Mouse (Mus musculus) midbrain, embryonic 10.5 days (tissue): ENCODE data around the gene Tmem98. TPM values are rescaled to one million over a fixed set of nuclear protein-coding genes. Genes with fewer than 3 reads are reported as not detected.
A peak's percentile ranks its signal among the peaks of the same experiment; 100 is the strongest.

Experiments used
- DNase-seq: peaks from one replicate; pipeline ENCODE4 v3.0.0-alpha.2; 2017; ENCODE audit warnings: low spot score
- H3K27ac ChIP-seq: fragments of 300-500 bp; sonication (generic); replicated peaks from 2 replicates; pipeline ENCODE4 v1.5.1; 2016; ENCODE audit warnings: mild to moderate bottlenecking
- H3K27me3 ChIP-seq: fragments of 300-500 bp; sonication (generic); 2 replicates; pipeline ENCODE4 v1.6.1; 2016; ENCODE audit warnings: low read depth, mild to moderate bottlenecking; ENCODE audit not compliant: poor library complexity, severe bottlenecking
- H3K36me3 ChIP-seq: fragments of 300-500 bp; sonication (generic); 2 replicates; pipeline ENCODE4 v1.6.1; 2016; ENCODE audit warnings: mild to moderate bottlenecking, moderate library complexity
- H3K4me1 ChIP-seq: fragments of 300-500 bp; sonication (generic); 2 replicates; pipeline ENCODE4 v1.6.1; 2016
- H3K4me3 ChIP-seq: fragments of 300-500 bp; sonication (generic); 2 replicates; pipeline ENCODE4 v1.5.1; 2016; ENCODE audit warnings: mild to moderate bottlenecking, moderate library complexity
- H3K9me3 ChIP-seq: fragments of 300-500 bp; sonication (generic); replicated peaks from 2 replicates; pipeline ENCODE4 v1.6.1; 2016; ENCODE audit warnings: mild to moderate bottlenecking
- WGBS: fragments of 180-500 bp; shearing (Covaris S2); methylation state at CpG from one replicate; pipeline ENCODE4 v1.1.7; 2016; 5-methylcytosine and 5-hydroxymethylcytosine counted together
- polyA plus RNA-seq: library from polyadenylated mRNA; unstranded; fragments of >200 nt; fragmentation: Nextera tagmentation; extraction: Ambion mirVana; gene quantifications from 2 replicates; pipeline ENCODE4 v1.2.1, GENCODE M21; 2016

Tmem98 gene
- polyA plus RNA-seq, 1 experiment from 2014 or later: 94.5 TPM

- Histone ChIP-seq H3K27ac (no peak overlapping the region), H3K36me3 (no peaks in the 10 kb centered on the region), H3K4me3 (no peak overlapping the region), H3K27me3 (no peaks in the 10 kb centered on the region; the same call in 1 of the 2 replicates), H3K4me1 (no peaks in the 10 kb centered on the region; the same call in 1 of the 2 replicates), H3K9me3 (no peaks in the 10 kb centered on the region; the same call in 1 of the 2 replicates)
- no peak for DNase-seq
- 41% methylated on average over 3 of the region's 3 CpGs for WGBS
Measured at GRCm38 (mm10) chr11:80799979-80800378, 10.0 kb upstream of the Tmem98 start.

- Histone ChIP-seq H3K4me3 (no peak overlapping the region), H3K27ac (no peak overlapping the region; the same call in 1 of the 2 replicates), H3K27me3 (no peaks in the 10 kb centered on the region; the same call in 1 of the 2 replicates), H3K36me3 (no peaks in the 10 kb centered on the region), H3K4me1 (no peaks in the 10 kb centered on the region; the same call in 1 of the 2 replicates), H3K9me3 (no peaks in the 10 kb centered on the region; the same call in 1 of the 2 replicates)
- WGBS: 59% methylated on average over 3 of the region's 3 CpGs
- no peak for DNase-seq
Measured at GRCm38 (mm10) chr11:80802706-80803105, 7.3 kb upstream of the Tmem98 start.

- H3K4me3 ChIP-seq: no peak overlapping the region
- peak overlapping the region; percentile 99 for H3K27ac ChIP-seq
- H3K36me3 ChIP-seq: peaks cover 19% of the 10 kb centered on the region
- DNase-seq: no peak
- H3K27me3 ChIP-seq: 0 out of 2 replicates have a peak, but pooled peaks cover 16% of the 10 kb centered on the region
- 71% methylated on average over 6 of the region's 6 CpGs for WGBS
- no peaks in the 10 kb centered on the region; the same call in 1 of the 2 replicates for H3K9me3 ChIP-seq
- peaks cover 49% of the 10 kb centered on the region for H3K4me1 ChIP-seq
Measured at GRCm38 (mm10) chr11:80808551-80809070, 1.4 kb upstream of the Tmem98 start.

GRCm38 (mm10) chr11:80809666-80809992 lies 346 bp upstream of the Tmem98 start:
- Histone ChIP-seq H3K36me3 (peaks cover 29% of the 10 kb centered on the region), H3K27ac (peak overlapping the region; percentile 99), H3K4me1 (peaks cover 49% of the 10 kb centered on the region), H3K4me3 (peak overlapping the region; percentile 71), H3K27me3 (0 out of 2 replicates have a peak, but pooled peaks cover 16% of the 10 kb centered on the region), H3K9me3 (no peaks in the 10 kb centered on the region; the same call in 1 of the 2 replicates)
- DNase-seq: no peak
- 51% methylated on average over 5 of the region's 6 CpGs for WGBS

GRCm38 (mm10) chr11:80811156-80811555 lies 1.2 kb downstream of the Tmem98 start:
- Histone ChIP-seq H3K27me3 (peaks cover 16% of the 10 kb centered on the region; the same call in 1 of the 2 replicates), H3K4me1 (peaks cover 49% of the 10 kb centered on the region), H3K27ac (peak overlapping the region; percentile 99), H3K4me3 (peak overlapping the region; percentile 71), H3K36me3 (peaks cover 44% of the 10 kb centered on the region), H3K9me3 (no peaks in the 10 kb centered on the region)
- 34% methylated on average over 5 of the region's 5 CpGs for WGBS
- DNase-seq: no peak

- H3K27me3 ChIP-seq: peaks cover 3% of the 10 kb centered on the region; the same call in 1 of the 2 replicates
- H3K27ac ChIP-seq: no peak overlapping the region
- H3K9me3 ChIP-seq: no peaks in the 10 kb centered on the region
- peaks cover 82% of the 10 kb centered on the region for H3K36me3 ChIP-seq
- H3K4me3 ChIP-seq: no peak overlapping the region
- H3K4me1 ChIP-seq: peaks cover 50% of the 10 kb centered on the region
- DNase-seq: no peak
- WGBS: 91% methylated on average over 7 of the region's 7 CpGs
Measured at GRCm38 (mm10) chr11:80815354-80815753, 5.4 kb downstream of the Tmem98 start.

GRCm38 (mm10) chr11:80818060-80818697 lies 8.2 kb downstream of the Tmem98 start:
- H3K27ac ChIP-seq: 0 out of 2 replicates have a peak overlapping the region, but pooled peaks have one; percentile 33
- DNase-seq: peak; percentile 74
- 42% methylated on average over 11 of the region's 11 CpGs for WGBS
- peaks cover 34% of the 10 kb centered on the region for H3K4me1 ChIP-seq
- H3K4me3 ChIP-seq: no peak overlapping the region
- H3K27me3 ChIP-seq: no peaks in the 10 kb centered on the region; the same call in 1 of the 2 replicates
- no peaks in the 10 kb centered on the region for H3K9me3 ChIP-seq
- H3K36me3 ChIP-seq: peaks cover 94% of the 10 kb centered on the region

- Histone ChIP-seq H3K27me3 (no peaks in the 10 kb centered on the region; the same call in 1 of the 2 replicates), H3K4me1 (peaks cover 34% of the 10 kb centered on the region), H3K27ac (no peak overlapping the region), H3K36me3 (peaks cover 87% of the 10 kb centered on the region), H3K4me3 (no peak overlapping the region), H3K9me3 (no peaks in the 10 kb centered on the region)
- WGBS: 92% methylated on average over 3 of the region's 3 CpGs
- DNase-seq: no peak
Measured at GRCm38 (mm10) chr11:80820085-80820484, 10.1 kb downstream of the Tmem98 start.

GRCm38 (mm10) chr11:80821296-80821695 lies 11.3 kb downstream of the Tmem98 start:
- Histone ChIP-seq H3K4me1 (peaks cover 34% of the 10 kb centered on the region), H3K9me3 (no peaks in the 10 kb centered on the region), H3K27ac (peak overlapping the region; percentile 42; the same call in 1 of the 2 replicates), H3K36me3 (peaks cover 77% of the 10 kb centered on the region), H3K4me3 (no peak overlapping the region), H3K27me3 (no peaks in the 10 kb centered on the region)
- DNase-seq: peak; percentile 18
- 56% methylated on average over 14 of the region's 14 CpGs for WGBS

- H3K4me3 ChIP-seq: no peak overlapping the region
- peaks cover 72% of the 10 kb centered on the region for H3K36me3 ChIP-seq
- no peak overlapping the region for H3K27ac ChIP-seq
- H3K4me1 ChIP-seq: peaks cover 32% of the 10 kb centered on the region
- DNase-seq: no peak
- H3K9me3 ChIP-seq: no peaks in the 10 kb centered on the region
- WGBS: 88% methylated on average over 9 of the region's 9 CpGs
- no peaks in the 10 kb centered on the region for H3K27me3 ChIP-seq
Measured at GRCm38 (mm10) chr11:80821794-80822193, 11.8 kb downstream of the Tmem98 start.

GRCm38 (mm10) chr11:80835395-80835794 lies 25.4 kb downstream of the Tmem98 start:
- 90% methylated on average over 2 of the region's 2 CpGs for WGBS
- Histone ChIP-seq H3K36me3 (no peaks in the 10 kb centered on the region), H3K4me3 (no peak overlapping the region), H3K9me3 (no peaks in the 10 kb centered on the region), H3K4me1 (peaks cover 17% of the 10 kb centered on the region), H3K27ac (no peak overlapping the region), H3K27me3 (no peaks in the 10 kb centered on the region)
- DNase-seq: no peak

- no peak for DNase-seq
- Histone ChIP-seq H3K27me3 (no peaks in the 10 kb centered on the region), H3K27ac (no peak overlapping the region), H3K36me3 (no peaks in the 10 kb centered on the region), H3K9me3 (no peaks in the 10 kb centered on the region), H3K4me1 (peaks cover 17% of the 10 kb centered on the region), H3K4me3 (no peak overlapping the region)
- 83% methylated on average over 4 of the region's 4 CpGs for WGBS
Measured at GRCm38 (mm10) chr11:80835841-80836240, 25.9 kb downstream of the Tmem98 start.

- no peaks in the 10 kb centered on the region for H3K36me3 ChIP-seq
- 78% methylated on average over 1 of the region's 1 CpGs for WGBS
- H3K4me1 ChIP-seq: peaks cover 6% of the 10 kb centered on the region; the same call in 1 of the 2 replicates
- no peaks in the 10 kb centered on the region for H3K27me3 ChIP-seq
- DNase-seq: no peak
- H3K9me3 ChIP-seq: no peaks in the 10 kb centered on the region
- H3K27ac ChIP-seq: no peak overlapping the region
- no peak overlapping the region for H3K4me3 ChIP-seq
Measured at GRCm38 (mm10) chr11:80838724-80839123, 28.7 kb downstream of the Tmem98 start.
